In the genomic region with DNA sequence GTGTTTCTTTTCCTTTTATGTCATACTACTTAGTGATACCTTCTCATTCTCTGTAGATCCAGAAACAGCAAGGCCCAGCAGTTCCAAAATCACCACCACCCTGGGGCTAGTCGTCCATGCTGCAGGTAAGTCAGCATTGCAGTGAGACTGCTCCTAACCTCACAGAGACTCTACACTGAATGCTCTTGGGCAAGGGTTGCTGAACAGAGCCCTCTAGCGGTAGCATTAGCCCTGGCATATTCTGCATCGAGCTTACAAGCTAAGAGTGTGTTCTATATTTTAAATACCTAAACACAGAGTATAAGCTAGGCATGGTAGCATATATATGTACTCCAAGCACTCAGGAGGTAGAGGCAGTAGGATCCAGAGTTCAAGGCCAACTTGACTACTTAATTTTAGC, we compare ENCODE assay signal across 8 mouse cellular contexts. TPM values are rescaled to one million over a fixed set of nuclear protein-coding genes. Genes with fewer than 3 reads are reported as not detected.
DNase-seq lines count a peak whose midpoint lies in the region; ATAC-seq lines count a peak whose summit lies in the region.

No protein-coding gene starts in this region.

- H3K27ac ChIP-seq in midbrain, embryonic 10.5 days (replicated peaks) = no peak overlapping the region
- no peak overlapping the region for H3K27ac ChIP-seq in midbrain, embryonic 15.5 days
- no peak overlapping the region for H3K27ac ChIP-seq in limb, embryonic 11.5 days (replicated peaks; ENCODE audit: low read depth, low read length)
- H3K27ac ChIP-seq in neural tube, embryonic 11.5 days (ENCODE audit: low read depth, low read length) = no peak overlapping the region

- H3K4me1 ChIP-seq in midbrain, embryonic 10.5 days = no peaks in the 10 kb centered on the region
- no peaks in the 10 kb centered on the region for H3K4me1 ChIP-seq in midbrain, embryonic 15.5 days
- H3K4me1 ChIP-seq in limb, embryonic 11.5 days (ENCODE audit: control insufficient read depth, insufficient read depth, low read length) = no peaks in the 10 kb centered on the region
- no peaks in the 10 kb centered on the region for H3K4me1 ChIP-seq in neural tube, embryonic 11.5 days (ENCODE audit: control insufficient read depth, insufficient read depth, low read length)

- no peak overlapping the region for H3K9ac ChIP-seq in midbrain, embryonic 15.5 days
- no peak overlapping the region for H3K9ac ChIP-seq in limb, embryonic 11.5 days (ENCODE audit: low read length)
- H3K9ac ChIP-seq in neural tube, embryonic 11.5 days (ENCODE audit: low read length) = no peak overlapping the region

- no peak overlapping the region for H3K4me3 ChIP-seq in midbrain, embryonic 10.5 days
- no peak overlapping the region for H3K4me3 ChIP-seq in midbrain, embryonic 15.5 days
- no peak overlapping the region for H3K4me3 ChIP-seq in limb, embryonic 11.5 days (ENCODE audit: low read depth, low read length)
- no peak overlapping the region for H3K4me3 ChIP-seq in neural tube, embryonic 11.5 days (ENCODE audit: low read depth, low read length)

- H3K4me2 ChIP-seq in midbrain, embryonic 15.5 days = no peak overlapping the region
- H3K4me2 ChIP-seq in limb, embryonic 11.5 days (ENCODE audit: low read depth, severe bottlenecking) = no peak overlapping the region
- no peak overlapping the region for H3K4me2 ChIP-seq in neural tube, embryonic 11.5 days (ENCODE audit: low read depth)

- H3K9me3 ChIP-seq in midbrain, embryonic 10.5 days (replicated peaks) = no peaks in the 10 kb centered on the region
- H3K9me3 ChIP-seq in midbrain, embryonic 15.5 days = no peaks in the 10 kb centered on the region
- H3K9me3 ChIP-seq in limb, embryonic 11.5 days (ENCODE audit: control insufficient read depth, low read length) = no peaks in the 10 kb centered on the region
- H3K9me3 ChIP-seq in neural tube, embryonic 11.5 days (ENCODE audit: control insufficient read depth, low read length) = no peaks in the 10 kb centered on the region

- H3K27me3 ChIP-seq in midbrain, embryonic 10.5 days (ENCODE audit: low read depth, poor library complexity, severe bottlenecking) = no peaks in the 10 kb centered on the region
- no peaks in the 10 kb centered on the region for H3K27me3 ChIP-seq in midbrain, embryonic 15.5 days (replicated peaks)
- no peaks in the 10 kb centered on the region for H3K27me3 ChIP-seq in limb, embryonic 11.5 days (ENCODE audit: control insufficient read depth, insufficient read depth, low read length)
- no peaks in the 10 kb centered on the region for H3K27me3 ChIP-seq in neural tube, embryonic 11.5 days (ENCODE audit: control insufficient read depth, insufficient read depth, low read length)

- WGBS in midbrain, embryonic 10.5 days = 23% methylated on average over 3 of the region's 3 CpGs
- WGBS in midbrain, embryonic 15.5 days = 17% methylated on average over 3 of the region's 3 CpGs
- 16% methylated on average over 3 of the region's 3 CpGs for WGBS in limb, embryonic 11.5 days
- 20% methylated on average over 3 of the region's 3 CpGs for WGBS in neural tube, embryonic 11.5 days

- DNase-seq in midbrain, embryonic 10.5 days (ENCODE audit: low spot score) = peak; percentile 34
- peak; percentile 16 for DNase-seq in T-cell, adult 2 months (ENCODE audit: low spot score)
- peak; percentile 28 for DNase-seq in hindlimb bud, embryonic 11.5 days (ENCODE audit: extremely low spot score, low read depth, low spot score)
- DNase-seq in limb, embryonic 11.5 days (ENCODE audit: low spot score) = peak; percentile 66
- peak; percentile 62 for DNase-seq in neural tube, embryonic 11.5 days (ENCODE audit: low spot score)

- peaks cover 60% of the 10 kb centered on the region for H3K36me3 ChIP-seq in midbrain, embryonic 10.5 days
- peaks cover 25% of the 10 kb centered on the region for H3K36me3 ChIP-seq in midbrain, embryonic 15.5 days (replicated peaks)
- H3K36me3 ChIP-seq in limb, embryonic 11.5 days (ENCODE audit: control insufficient read depth, insufficient read depth, low read length) = peaks cover 3% of the 10 kb centered on the region; the same call in 1 of the 2 replicates
- H3K36me3 ChIP-seq in neural tube, embryonic 11.5 days (ENCODE audit: control insufficient read depth, insufficient read depth, low read length) = no peaks in the 10 kb centered on the region

- ATAC-seq in midbrain, embryonic 15.5 days (replicated peaks) = no peak
- peak; percentile 62 for ATAC-seq in common myeloid progenitor, adult 5-6 weeks (replicated peaks; ENCODE audit: low read depth, poor library complexity, severe bottlenecking)
- ATAC-seq in limb, embryonic 11.5 days (ENCODE audit: insufficient number of reproducible peaks, low FRiP score, low TSS enrichment, low read depth) = no peak
- ATAC-seq in neural tube, embryonic 11.5 days (ENCODE audit: insufficient read depth, low FRiP score, low TSS enrichment) = no peak
- no peak for ATAC-seq in monocyte, adult 5-6 weeks (replicated peaks; ENCODE audit: insufficient number of reproducible peaks, low FRiP score, low TSS enrichment, poor library complexity, severe bottlenecking)

RNA-seq across cellular contexts. Expression of a gene that starts 19.2 kb away (rescaled TPM):
- polyA plus RNA-seq in midbrain, embryonic 10.5 days (2016; fragmentation: Nextera tagmentation; extraction: Ambion mirVana) = 0.83 and 2.4 TPM in 2 replicates
- 3.3 and 3.8 TPM in 2 replicates for polyA plus RNA-seq in midbrain, embryonic 15.5 days (2015; fragmentation: Nextera tagmentation; extraction: Ambion mirVana)
- total RNA-seq in common myeloid progenitor, adult 5-6 weeks (2017) = not detected in 2 replicates
- 0.17 TPM in 1 of 2 replicates, not detected in the other for polyA plus RNA-seq in limb, embryonic 11.5 days (2014; fragmentation: Nextera tagmentation; extraction: Ambion mirVana)
- polyA plus RNA-seq in neural tube, embryonic 11.5 days (2014; fragmentation: Nextera tagmentation; extraction: Ambion mirVana) = 1.3 and 1.5 TPM in 2 replicates
- total RNA-seq in monocyte, adult 5-6 weeks (2017) = not detected in 3 replicates

RNA-seq across cellular contexts. Expression of a gene that starts 29.0 kb away (rescaled TPM):
- polyA plus RNA-seq in midbrain, embryonic 10.5 days (2016; fragmentation: Nextera tagmentation; extraction: Ambion mirVana) = 513 and 531 TPM in 2 replicates
- 292 and 300 TPM in 2 replicates for polyA plus RNA-seq in midbrain, embryonic 15.5 days (2015; fragmentation: Nextera tagmentation; extraction: Ambion mirVana)
- 115 and 128 TPM in 2 replicates for total RNA-seq in common myeloid progenitor, adult 5-6 weeks (2017)
- 380 and 400 TPM in 2 replicates for polyA plus RNA-seq in limb, embryonic 11.5 days (2014; fragmentation: Nextera tagmentation; extraction: Ambion mirVana)
- polyA plus RNA-seq in neural tube, embryonic 11.5 days (2014; fragmentation: Nextera tagmentation; extraction: Ambion mirVana) = 335 and 346 TPM in 2 replicates
- 27.7 to 31.5 TPM (median 30.9 TPM) in 3 replicates for total RNA-seq in monocyte, adult 5-6 weeks (2017)

RNA-seq across cellular contexts. Expression of a gene that starts 29.5 kb away (rescaled TPM):
- polyA plus RNA-seq in midbrain, embryonic 10.5 days (2016; fragmentation: Nextera tagmentation; extraction: Ambion mirVana) = 26.3 and 27.1 TPM in 2 replicates
- 24.3 and 27.5 TPM in 2 replicates for polyA plus RNA-seq in midbrain, embryonic 15.5 days (2015; fragmentation: Nextera tagmentation; extraction: Ambion mirVana)
- total RNA-seq in common myeloid progenitor, adult 5-6 weeks (2017) = 14.1 and 16.4 TPM in 2 replicates
- polyA plus RNA-seq in limb, embryonic 11.5 days (2014; fragmentation: Nextera tagmentation; extraction: Ambion mirVana) = 23.8 and 27.4 TPM in 2 replicates
- 31.2 and 31.6 TPM in 2 replicates for polyA plus RNA-seq in neural tube, embryonic 11.5 days (2014; fragmentation: Nextera tagmentation; extraction: Ambion mirVana)
- 7.9 to 18.9 TPM (median 8.6 TPM) in 3 replicates for total RNA-seq in monocyte, adult 5-6 weeks (2017)

Comparison
In these comparisons a context has a peak if more than half of its experiments do, and no peak if none do; other contexts are left out.
1. DNase-seq: peak in every context shown above with its lines; median percentile 66 in limb, embryonic 11.5 days; 62 in neural tube, embryonic 11.5 days; 34 in midbrain, embryonic 10.5 days; 28 in hindlimb bud, embryonic 11.5 days; 16 in T-cell, adult 2 months.